Comparison of ENCODE assay signal across 9 mouse cellular contexts in genomic region chr1:74763081-74763480, GRCm38 (mm10). TPM values are rescaled to one million over a fixed set of nuclear protein-coding genes. Genes with fewer than 3 reads are reported as not detected.
DNase-seq lines count a peak whose midpoint lies in the region; ATAC-seq and TF ChIP-seq lines count a peak whose summit lies in the region.
"Had no signal": no experiment of that assay in that cellular context is flagged by ENCODE, and none has a peak within 500 bp of the region (broad histone marks: within the 10 kb centered on the region; RNA-seq: fewer than 3 reads in every experiment).

No protein-coding gene starts in this region.

- H3K4me2 ChIP-seq in kidney, embryonic 16.5 days (replicated peaks; ENCODE audit: low read depth, low read length) = no peak overlapping the region
- H3K4me2 ChIP-seq: heart, embryonic 13.5 days had no signal

- TF ChIP-seq CTCF in brain, embryonic 14.5 days (IDR thresholded peaks at IDR 0.05; ENCODE audit: borderline replicate concordance, extremely low read depth, insufficient read depth, insufficient read length) = peak; percentile 67; the same call in 1 of the 2 replicates
- peak; percentile 72 for TF ChIP-seq CTCF in left cerebral cortex, adult 2 months (IDR thresholded peaks at IDR 0.05)

- no peaks in the 10 kb centered on the region for H3K36me3 ChIP-seq in kidney, embryonic 16.5 days (ENCODE audit: insufficient read depth, low read length)
- H3K36me3 ChIP-seq: heart, embryonic 13.5 days had no signal

- H3K4me1 ChIP-seq in kidney, embryonic 16.5 days (ENCODE audit: insufficient read depth, low read length) = no peaks in the 10 kb centered on the region
- H3K4me1 ChIP-seq: heart, embryonic 13.5 days had no signal

- ATAC-seq in kidney, embryonic 16.5 days (ENCODE audit: low FRiP score, low TSS enrichment) = no peak
- no peak for ATAC-seq in erythroid progenitor cell, adult 5-6 weeks (replicated peaks; ENCODE audit: low FRiP score, poor library complexity, severe bottlenecking)

- TF ChIP-seq POLR2A in brain, embryonic 14.5 days (IDR thresholded peaks at IDR 0.05; ENCODE audit: borderline replicate concordance, extremely low read depth, insufficient read depth, insufficient read length, poor library complexity, severe bottlenecking) = no peak

- H3K27me3 ChIP-seq in kidney, embryonic 16.5 days (ENCODE audit: insufficient read depth, low read length) = peaks cover 16% of the 10 kb centered on the region; the same call in 1 of the 2 replicates

- H3K9me3 ChIP-seq in kidney, embryonic 16.5 days (ENCODE audit: low read length) = no peaks in the 10 kb centered on the region
- H3K9me3 ChIP-seq: heart, embryonic 13.5 days had no signal

- H3K4me3 ChIP-seq in kidney, embryonic 16.5 days (ENCODE audit: low read length) = no peak overlapping the region
- no peak overlapping the region for H3K4me3 ChIP-seq in left cerebral cortex, adult 2 months
- H3K4me3 ChIP-seq: heart, embryonic 13.5 days had no signal

- DNase-seq in kidney, adult 18-20 months = peak; percentile 73
- DNase-seq in MEL-GATA-1-ER (ENCODE audit: extremely low read depth, low read depth) = peak; percentile 76
- DNase-seq in brain, embryonic 14.5 days (ENCODE audit: low read depth) = peak; percentile 86
- DNase-seq in frontal cortex, postnatal 36 days (ENCODE audit: low spot score in 2 of 2) = peak; percentile 71 to 81
- peak; percentile 68 to 74 for DNase-seq in left cerebral cortex, adult 2 months (ENCODE audit: extremely low spot score in 1 of 2, low spot score in 2 of 2)
- DNase-seq in retina, embryonic 14.5 days (ENCODE audit: low spot score) = peak; percentile 79

- H3K9ac ChIP-seq in kidney, embryonic 16.5 days (replicated peaks; ENCODE audit: low read length) = no peak overlapping the region
- H3K9ac ChIP-seq: heart, embryonic 13.5 days had no signal

- 1% methylated on average over 6 of the region's 6 CpGs for WGBS in kidney, embryonic 16.5 days

- intact Hi-C loops in left cerebral cortex, adult 2 months (cut with DNase I) = loop anchor here (1.0 to 5.0 kb wide), 2 partner anchors 45 to 254 kb away; no protein-coding TSS in a partner anchor

- no peak overlapping the region for H3K27ac ChIP-seq in kidney, embryonic 16.5 days (ENCODE audit: low read length)
- no peak overlapping the region for H3K27ac ChIP-seq in left cerebral cortex, adult 2 months
- H3K27ac ChIP-seq: heart, embryonic 13.5 days had no signal

RNA-seq across cellular contexts. Expression of gene Wnt6, which starts 8.6 kb away (rescaled TPM):
- polyA plus RNA-seq in kidney, embryonic 16.5 days (2015; fragmentation: Nextera tagmentation; extraction: Ambion mirVana) = 1.9 and 2.5 TPM in 2 replicates
- polyA plus RNA-seq in brain, embryonic 14.5 days (2012; rRNA removed) = 4.4 and 9.1 TPM in 2 replicates
- total RNA-seq in left cerebral cortex, adult 2 months (2021) = 1 to 10 TPM; 2.1 to 4.7 TPM
- total RNA-seq in erythroid progenitor cell, adult 5-6 weeks (2015; ENCODE audit: low replicate concordance) = not detected in 2 replicates
- total RNA-seq in erythroid progenitor cell, adult 5-6 weeks (2017; ENCODE audit: low replicate concordance) = not detected in 2 replicates

RNA-seq across cellular contexts. Expression of gene Prkag3, which starts 14.1 kb away (rescaled TPM):
- polyA plus RNA-seq in kidney, embryonic 16.5 days (2015; fragmentation: Nextera tagmentation; extraction: Ambion mirVana) = 0.49 and 0.55 TPM in 2 replicates
- 0.09 and 0.10 TPM in 2 replicates for polyA plus RNA-seq in brain, embryonic 14.5 days (2012; rRNA removed)
- total RNA-seq in left cerebral cortex, adult 2 months (2021) = not detected
- not detected in 2 replicates for total RNA-seq in erythroid progenitor cell, adult 5-6 weeks (2015; ENCODE audit: low replicate concordance)
- not detected in 2 replicates for total RNA-seq in erythroid progenitor cell, adult 5-6 weeks (2017; ENCODE audit: low replicate concordance)

RNA-seq across cellular contexts. Expression of gene Wnt10a, which starts 28.2 kb away (rescaled TPM):
- 0.50 and 0.57 TPM in 2 replicates for polyA plus RNA-seq in kidney, embryonic 16.5 days (2015; fragmentation: Nextera tagmentation; extraction: Ambion mirVana)
- polyA plus RNA-seq in brain, embryonic 14.5 days (2012; rRNA removed) = 0.73 and 0.77 TPM in 2 replicates
- total RNA-seq in left cerebral cortex, adult 2 months (2021) = 10 to 100 TPM; 15.0 to 18.2 TPM
- total RNA-seq in erythroid progenitor cell, adult 5-6 weeks (2015; ENCODE audit: low replicate concordance) = not detected in 2 replicates
- not detected in 2 replicates for total RNA-seq in erythroid progenitor cell, adult 5-6 weeks (2017; ENCODE audit: low replicate concordance)
- polyA plus RNA-seq: heart, embryonic 13.5 days had no signal

RNA-seq across cellular contexts. Expression of gene Cyp27a1, which starts 49.7 kb away (rescaled TPM):
- 7.6 and 7.7 TPM in 2 replicates for polyA plus RNA-seq in kidney, embryonic 16.5 days (2015; fragmentation: Nextera tagmentation; extraction: Ambion mirVana)
- 2.0 and 2.1 TPM in 2 replicates for polyA plus RNA-seq in brain, embryonic 14.5 days (2012; rRNA removed)
- 1 to 10 TPM; 1.7 to 4.5 TPM for total RNA-seq in left cerebral cortex, adult 2 months (2021)
- total RNA-seq in erythroid progenitor cell, adult 5-6 weeks (2015; ENCODE audit: low replicate concordance) = 5.4 and 15.5 TPM in 2 replicates
- total RNA-seq in erythroid progenitor cell, adult 5-6 weeks (2017; ENCODE audit: low replicate concordance) = 0.98 and 3.6 TPM in 2 replicates

Comparison
In these comparisons a context has a peak if more than half of its experiments do, and no peak if none do; other contexts are left out.
1. RNA of gene Wnt10a, which starts 28.2 kb away (total RNA-seq): 15.0 to 18.2 TPM in left cerebral cortex, adult 2 months; not detected in erythroid progenitor cell, adult 5-6 weeks; every median in the first group is over 10 times any median in the second.
2. Peak in every context shown above with its lines, with median percentiles within 50 percentile points of each other: DNase-seq.